Mouse (Mus musculus) G1E-ER4 (cell line): ENCODE measurements around the gene Akap6. TPM values are rescaled to one million over a fixed set of nuclear protein-coding genes. Genes with fewer than 3 reads are reported as not detected.

Experiments used
- GATA1 ChIP-seq: IDR thresholded peaks from one replicate; pipeline ENCODE4 v1.8.0; 2012; ENCODE audit warnings: low read length, inconsistent platforms
- polyA plus RNA-seq: library from polyadenylated mRNA; stranded (reverse); fragments of >175 nt; gene quantifications from 2 replicates; pipeline ENCODE4 v1.2.3, GENCODE M21; 2012

Gene Akap6
- polyA plus RNA-seq, 1 experiment = not detected

DNA sequence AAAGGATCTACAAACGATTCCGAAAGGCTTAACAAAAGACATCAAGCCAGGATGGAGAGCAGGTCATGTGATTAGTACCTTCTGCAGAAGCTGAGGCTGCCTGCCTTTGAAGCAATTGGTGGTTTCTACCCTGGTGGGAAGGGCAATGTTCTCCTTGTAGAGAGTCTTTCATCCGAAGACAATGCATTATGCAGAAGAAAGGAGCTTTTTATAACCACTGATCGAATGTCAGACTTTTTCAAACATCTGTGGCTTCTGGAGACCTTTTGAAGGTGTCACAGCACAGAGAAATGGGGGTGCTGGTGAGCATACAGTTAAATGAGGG, 97.2 kb downstream of the Akap6 start:
- TF ChIP-seq GATA1 = no peak

DNA sequence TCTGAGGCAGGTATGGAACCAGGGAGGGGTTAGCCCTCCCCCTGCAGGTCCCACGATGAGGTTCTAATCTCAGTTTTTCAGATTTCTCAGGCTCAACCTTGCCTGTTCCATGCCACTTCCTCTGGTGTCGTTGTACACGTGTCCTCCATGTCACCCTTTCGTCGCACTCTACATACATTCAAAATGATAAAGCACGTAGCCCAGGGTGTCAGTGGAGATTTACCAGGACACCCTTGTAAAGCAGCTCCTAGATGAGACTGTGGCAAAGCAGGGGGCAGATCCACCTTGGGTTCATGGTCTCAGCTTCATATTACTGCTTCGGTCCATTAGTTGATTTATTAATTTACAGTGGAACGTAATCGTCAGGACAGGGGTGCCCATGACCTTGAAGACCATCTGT, 100.5 kb downstream of the Akap6 start:
- no peak for TF ChIP-seq GATA1

DNA sequence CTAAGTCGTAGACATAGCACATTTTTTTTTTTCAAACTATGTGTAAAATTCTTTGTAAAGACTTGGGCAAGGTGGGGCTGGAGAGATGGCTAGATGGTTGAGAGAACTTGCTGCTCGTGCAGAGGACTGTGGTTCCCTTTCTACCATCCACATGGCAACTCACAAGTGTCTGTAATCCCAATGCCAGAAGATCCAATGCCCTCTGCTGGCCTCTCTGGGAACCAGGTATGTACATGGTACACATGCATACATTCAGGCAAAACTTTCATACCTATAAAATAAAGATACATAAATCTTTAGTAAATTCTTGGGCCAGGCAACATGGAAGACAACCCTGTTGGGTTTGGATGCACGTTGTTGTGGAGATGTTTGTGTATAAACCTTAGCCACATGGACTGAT, 107.1 kb downstream of the Akap6 start:
- no peak for TF ChIP-seq GATA1

DNA sequence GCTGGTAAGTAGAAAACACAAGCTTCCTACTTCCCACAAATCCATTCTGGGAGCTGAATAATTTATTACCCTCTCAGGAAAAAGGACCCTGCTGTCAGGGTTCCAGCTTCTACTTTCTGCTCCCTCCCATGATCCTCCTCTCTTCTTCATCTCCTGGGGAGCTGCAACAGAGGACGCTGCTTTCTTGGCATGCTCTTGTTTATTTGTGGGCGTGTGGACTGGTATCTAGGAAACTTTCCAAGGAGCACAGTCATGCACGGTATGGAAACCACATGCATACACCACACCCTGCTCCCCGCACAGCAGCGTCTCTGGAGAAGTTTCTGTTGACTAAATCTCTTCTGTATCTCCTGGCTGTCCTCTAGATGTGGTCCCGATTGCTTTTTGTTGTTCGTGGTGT, 119.4 kb downstream of the Akap6 start:
- TF ChIP-seq GATA1 = no peak

DNA sequence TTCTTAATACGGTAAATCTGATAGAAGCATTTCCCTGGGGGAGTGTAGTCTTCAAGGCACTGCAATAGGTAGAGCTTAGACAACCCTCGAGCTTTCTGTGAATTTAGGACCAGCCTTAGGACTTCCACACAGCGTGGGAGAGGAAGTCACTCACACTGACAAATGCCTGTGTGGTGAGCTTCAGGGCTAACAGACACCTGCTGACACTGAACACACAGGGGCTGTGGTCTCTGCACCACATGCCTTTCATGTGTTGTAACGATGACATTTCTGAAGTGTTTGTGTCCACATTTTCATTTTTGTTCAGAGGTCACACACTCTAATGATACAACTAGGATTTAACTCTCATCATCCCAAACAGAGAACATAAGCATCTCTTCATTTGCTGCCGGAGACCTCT, 125.6 kb downstream of the Akap6 start:
- TF ChIP-seq GATA1 = no peak

DNA sequence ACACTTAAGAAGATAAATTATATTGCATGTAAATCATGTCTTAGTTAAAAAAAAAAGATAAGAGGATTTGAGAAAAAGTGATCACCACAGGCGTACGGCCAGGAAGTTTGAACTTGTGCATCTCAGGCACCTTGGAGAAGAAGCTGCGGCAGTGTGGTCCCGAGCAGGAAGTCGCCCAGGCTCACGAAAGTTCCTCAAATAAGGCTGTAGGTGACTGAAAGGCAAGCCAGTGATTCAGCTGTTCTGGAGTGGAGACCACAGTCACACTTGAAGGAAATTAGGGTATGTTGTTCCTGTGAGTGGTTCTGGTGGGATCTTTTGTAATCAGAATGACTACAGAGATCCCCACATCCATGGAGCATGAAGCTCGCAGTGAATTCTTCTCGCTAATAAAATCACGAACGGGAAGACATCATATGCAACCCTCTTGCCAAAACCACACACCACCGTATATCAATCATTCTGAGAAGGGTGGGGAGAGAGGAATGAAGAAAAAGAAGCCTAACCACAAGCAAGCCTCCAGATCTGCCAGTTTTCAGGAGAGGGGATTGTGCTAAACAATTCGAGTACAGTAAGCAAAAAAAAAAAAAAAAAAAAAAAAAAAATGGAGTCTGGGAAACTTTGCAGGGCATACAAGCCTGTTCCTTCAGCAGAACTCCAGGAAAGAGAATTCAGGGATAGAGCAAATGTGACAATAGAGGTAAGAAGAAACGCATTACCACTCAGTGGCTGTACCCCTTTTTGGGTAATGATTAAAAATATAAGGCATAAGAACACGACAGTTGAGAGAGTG, 130.0 kb downstream of the Akap6 start:
- TF ChIP-seq GATA1 = no peak

DNA sequence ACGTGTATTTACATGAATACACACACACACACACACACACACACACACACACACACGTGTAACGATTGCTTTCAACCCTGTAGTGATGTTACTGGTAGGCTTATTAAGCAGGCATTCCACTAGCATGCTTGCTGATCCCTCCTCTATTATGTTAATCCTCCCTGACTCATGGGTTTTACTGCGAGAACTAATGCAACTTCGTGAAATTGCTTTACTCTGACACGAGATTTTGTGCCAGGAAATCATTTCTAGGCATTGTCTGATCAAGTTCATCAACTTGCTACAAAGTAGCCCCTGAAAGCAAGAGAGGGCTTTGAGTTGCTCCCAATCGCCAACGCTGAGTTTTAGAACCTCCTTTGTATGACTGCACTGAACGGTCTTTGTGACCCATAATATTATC, 132.6 kb downstream of the Akap6 start:
- TF ChIP-seq GATA1 = no peak

DNA sequence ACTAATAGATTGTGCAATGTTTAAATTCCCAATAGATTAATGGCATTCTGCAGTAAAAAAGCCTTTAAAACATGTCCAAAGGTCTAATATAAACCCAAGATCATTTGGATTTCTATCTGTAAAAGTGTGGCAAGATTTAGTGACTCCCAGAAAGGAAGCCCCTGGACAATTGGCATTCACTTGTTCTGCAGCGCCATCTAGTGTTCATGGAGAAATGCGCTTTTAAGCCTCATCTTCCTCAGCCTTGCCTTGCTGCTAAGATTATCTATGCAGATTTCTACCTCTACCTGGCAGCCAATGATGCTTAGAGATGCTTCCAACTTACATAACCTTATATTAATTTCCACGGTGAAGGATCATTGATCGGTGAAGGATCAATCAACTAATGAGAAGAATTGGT, 133.0 kb downstream of the Akap6 start:
- TF ChIP-seq GATA1 = no peak

DNA sequence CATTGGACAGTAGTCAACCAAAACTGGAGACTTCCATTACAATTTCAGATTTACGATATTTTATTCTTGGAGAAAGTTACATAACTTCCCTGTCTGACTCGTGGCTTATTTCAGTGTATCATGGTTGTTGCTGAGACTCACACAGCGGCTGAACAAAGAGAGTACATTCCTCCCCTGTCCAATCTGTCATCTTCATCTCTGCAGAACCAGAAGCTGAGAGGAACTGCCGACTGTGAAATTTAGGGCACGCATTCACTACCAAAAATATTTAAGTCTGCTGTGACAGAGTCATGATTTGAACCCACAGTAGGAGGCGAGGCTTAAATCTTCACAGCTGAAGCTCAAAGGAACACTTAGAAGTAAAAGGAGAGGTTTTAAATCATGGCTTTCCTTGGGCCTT, 134.0 kb downstream of the Akap6 start:
- TF ChIP-seq GATA1 = no peak

DNA sequence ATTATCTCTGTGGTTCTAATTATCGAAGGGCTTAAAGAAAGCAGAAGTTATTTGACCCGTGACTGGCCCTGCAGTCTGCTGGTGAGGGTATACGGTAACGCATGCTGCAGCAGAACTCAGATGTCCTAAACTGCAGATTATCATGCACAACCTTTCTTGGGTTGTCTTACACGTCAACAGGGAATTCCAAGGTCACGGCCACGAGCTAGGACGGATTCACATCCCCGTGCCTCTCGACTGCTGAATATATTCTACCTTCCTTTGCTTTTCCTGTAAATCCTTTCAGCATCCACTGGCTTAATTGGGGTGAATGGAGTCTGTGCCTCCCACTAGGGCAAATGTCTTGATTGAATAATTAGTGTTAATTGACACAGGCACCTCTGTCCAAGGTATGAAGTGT, 134.9 kb downstream of the Akap6 start:
- no peak for TF ChIP-seq GATA1

DNA sequence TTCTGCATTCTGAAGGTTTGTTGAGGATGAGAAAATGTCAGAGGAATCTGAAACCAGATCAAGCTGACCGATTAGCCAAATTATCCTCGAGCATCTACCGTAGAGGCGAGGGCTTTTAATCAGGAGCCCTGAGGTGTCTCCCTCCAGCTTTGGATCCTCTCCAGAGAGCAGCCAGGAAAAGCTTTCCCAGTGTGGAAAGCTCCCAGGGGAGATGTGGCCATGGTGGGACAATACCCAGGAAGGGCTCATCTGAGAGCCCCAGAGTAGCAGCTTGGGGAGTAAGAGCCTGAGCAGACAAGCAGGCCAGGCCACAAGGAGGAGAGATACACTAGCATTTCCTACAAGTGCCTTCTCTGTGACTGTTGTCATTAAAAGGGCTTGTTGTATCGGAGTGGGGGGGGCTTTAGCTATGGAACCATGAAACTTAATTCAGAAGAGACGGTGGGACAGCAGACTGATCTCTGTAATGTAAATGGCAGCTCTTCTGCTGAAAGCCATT, 135.6 kb downstream of the Akap6 start:
- TF ChIP-seq GATA1 = no peak

DNA sequence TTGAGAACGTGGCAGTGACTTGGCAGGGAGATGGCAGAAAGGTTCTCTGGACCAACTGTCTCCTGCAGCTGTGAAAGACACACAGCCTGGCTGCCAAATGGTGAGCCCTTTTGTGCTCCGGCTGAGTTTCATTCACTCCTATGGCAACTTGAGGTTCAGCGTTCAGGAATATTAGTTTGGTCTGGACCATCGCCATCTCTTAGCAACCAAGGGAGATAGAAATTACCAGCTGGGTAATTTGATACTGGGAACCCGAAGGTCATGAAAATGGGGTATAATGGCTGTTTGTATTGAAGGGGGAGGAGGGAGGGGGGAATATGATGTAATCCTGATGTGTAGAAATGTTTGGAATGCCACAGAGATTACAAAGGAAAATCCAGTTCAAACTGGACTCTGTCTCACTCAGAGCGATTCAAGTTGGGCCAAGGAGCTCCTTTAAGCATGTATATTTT, 136.1 kb downstream of the Akap6 start:
- no peak for TF ChIP-seq GATA1

DNA sequence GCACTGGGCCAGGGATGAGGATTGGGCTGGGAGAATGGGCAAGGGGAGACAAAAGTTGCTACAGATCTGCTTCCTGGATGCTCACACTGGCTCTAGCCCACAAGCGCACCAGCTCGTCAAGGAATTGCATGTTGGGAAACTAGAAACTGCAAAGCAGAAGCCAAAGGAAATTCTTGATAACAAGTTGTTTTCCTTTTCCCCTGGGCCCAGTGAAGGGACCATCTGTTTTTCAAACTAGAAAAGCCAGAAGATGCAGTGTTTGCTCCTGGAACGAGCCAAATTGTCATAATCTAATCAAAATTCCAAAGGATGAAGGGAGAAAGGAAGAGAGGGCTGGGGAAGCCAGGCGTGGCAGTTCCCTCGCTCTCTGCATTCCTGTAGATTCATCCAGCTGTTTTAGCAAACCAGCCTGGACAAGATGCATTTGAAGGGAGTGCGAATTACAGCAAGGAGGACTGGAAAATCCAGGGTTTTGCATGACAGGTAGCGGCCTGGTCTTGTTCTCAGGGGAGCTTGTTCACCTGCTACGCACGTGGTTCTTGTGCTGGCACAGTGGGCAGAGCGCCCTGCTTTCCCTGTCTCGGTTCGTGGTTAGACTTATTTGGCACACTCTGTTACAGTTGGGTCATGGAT, 136.8 kb downstream of the Akap6 start:
- TF ChIP-seq GATA1 = no peak

DNA sequence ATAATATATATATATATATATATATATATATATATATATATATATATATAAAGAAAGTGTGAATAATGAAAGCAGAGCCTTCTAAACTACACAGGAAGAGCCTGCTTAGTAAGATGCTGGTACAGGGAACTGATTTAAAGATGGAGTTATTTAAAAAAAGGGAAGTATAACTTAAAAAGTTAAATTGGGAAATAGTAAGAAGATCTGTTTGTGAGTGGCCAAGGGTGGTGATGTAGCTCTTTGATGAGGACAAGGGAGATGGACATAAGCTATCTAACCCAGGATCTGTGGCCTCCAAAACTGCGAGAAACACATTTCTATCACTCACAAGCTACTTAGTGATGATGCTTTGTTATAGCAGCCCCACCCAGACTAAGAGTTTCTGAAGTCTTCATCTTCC, 146.8 kb downstream of the Akap6 start:
- TF ChIP-seq GATA1 = no peak

DNA sequence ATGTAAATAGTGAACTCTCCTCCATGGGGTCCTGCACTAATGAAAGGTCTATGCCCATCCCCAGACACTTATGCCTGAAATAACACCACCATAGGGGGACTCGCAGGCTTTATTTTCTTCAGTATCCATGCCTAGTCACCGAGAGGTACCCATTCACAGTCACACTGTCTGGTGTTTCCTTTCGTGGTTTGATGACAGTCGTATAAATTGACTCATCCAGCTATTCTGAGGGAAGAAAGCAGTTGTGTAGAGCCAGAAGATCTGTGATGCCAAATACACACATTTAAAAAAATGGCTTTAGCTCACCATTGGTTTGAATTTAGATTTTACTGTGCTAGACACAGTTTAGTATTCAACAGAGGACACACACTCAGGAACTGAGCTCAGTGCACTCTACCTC, 147.8 kb downstream of the Akap6 start:
- TF ChIP-seq GATA1 = no peak

DNA sequence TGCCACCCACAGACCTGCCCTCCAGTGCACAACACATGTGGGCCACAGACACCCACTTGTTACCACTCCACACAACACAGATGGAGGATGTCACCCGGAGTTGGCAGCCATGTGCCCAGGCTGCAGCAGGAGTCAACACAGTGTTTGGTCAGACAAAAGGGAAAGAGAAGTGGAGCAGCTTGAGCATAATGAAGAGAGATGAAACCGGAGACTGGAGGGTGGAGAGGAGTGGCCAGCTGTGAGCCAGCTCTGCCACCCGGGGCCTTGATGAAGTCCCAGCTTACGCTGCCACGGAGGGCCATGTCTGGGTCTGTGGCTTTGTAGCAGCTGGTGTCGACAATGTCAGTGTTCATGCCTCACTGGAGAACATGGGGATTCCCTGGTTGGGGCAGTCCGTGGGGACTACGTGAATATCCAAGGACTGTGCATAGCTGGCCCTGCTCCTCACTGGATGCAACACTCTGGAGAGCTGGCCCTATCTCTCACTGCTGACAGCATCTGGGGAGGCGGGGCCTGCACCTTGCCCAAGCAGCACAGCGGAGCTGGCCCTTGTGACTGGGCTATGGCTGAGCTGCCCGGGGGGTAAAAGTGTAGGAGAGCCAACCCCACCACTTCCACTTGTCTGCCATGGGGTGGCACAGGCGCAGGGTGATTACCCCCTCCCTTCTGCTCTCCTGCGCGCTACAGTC, 148.8 kb downstream of the Akap6 start:
- TF ChIP-seq GATA1 = no peak

DNA sequence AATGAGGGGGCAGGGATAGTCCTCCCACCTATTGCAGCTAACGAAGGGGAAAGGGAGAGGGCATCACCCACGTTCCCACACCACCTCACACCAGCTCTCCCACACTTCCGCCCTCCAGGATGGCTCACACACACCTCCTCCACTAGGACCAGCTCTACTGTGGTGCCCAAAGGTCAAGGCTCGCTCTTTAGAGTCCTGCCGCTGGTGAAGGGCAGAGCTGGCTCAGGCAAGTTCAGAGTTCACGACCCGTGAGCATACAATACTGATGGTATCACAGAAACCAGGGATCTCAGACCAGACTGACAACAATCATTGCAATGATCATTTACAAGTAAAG, 149.3 kb downstream of the Akap6 start:
- no peak for TF ChIP-seq GATA1

DNA sequence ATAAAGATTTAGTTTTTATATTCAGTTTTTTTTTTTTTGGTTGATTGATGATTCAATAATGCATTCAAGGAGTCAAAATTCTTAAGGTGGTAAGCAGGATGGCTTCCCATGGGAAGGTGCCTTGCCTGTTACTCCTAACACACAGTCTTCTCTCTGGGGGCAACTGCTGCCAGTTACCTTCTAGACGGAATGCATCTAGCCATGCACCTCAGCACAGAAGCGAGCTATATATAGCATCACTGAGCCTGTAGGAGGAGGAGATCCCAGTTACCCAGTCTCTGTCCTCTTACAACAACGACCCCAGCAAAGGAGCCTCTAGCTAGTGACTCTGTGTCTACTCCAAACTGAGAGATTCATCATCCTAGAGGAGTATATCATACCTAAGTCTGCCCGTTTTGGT, 150.1 kb downstream of the Akap6 start:
- no peak for TF ChIP-seq GATA1
